Mouse (Mus musculus): ENCODE measurements around the gene Timd2. TPM values are rescaled to one million over a fixed set of nuclear protein-coding genes. Genes with fewer than 3 reads are reported as not detected.
"Not testable (repeated sequence)": the region's sequence is repeated elsewhere in the genome, so short reads cannot be mapped to it uniquely, and the experiment has no call there.

The Timd2 gene
- not detected for total RNA-seq (2021)

DNA sequence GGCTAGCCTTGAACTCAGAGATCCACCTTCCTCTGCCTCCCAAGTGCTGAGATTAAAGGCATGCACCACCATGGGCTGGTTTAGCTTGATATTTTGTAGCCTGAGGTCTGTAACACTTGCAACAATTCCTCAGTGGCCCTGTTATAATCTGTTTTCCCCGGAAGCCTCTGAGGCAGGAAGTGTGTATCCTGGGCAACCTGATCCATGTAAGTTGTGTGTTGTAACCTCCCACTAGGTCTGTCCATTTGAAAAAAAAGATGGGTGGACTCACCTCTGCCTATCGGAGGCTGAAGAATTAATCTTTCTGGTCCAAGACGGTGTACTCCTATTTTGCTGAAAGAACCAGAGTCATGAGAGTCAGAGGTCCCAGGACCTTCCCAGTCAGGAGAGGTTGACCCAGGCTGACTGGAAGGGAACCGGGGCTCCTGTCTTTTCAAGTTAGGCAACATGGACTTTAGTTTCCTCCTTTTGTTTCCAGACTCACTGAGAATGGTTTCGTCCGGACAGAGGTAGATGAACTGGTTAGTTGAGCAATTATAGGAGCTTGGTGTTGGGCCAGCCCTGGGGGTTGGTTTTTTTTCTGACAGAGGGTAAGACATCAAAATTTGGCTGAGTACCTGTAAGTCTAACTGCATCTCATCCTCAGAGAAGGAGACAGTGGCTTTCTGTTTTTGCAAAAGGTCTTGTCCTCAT, at the start of gene Timd2:
Timd2 (minus strand) TSS at position 398 of the 693 bp plus-strand sequence.
- DNase-seq (ENCODE audit: extremely low spot score in 1 of 2, low spot score in 1 of 2) = no peak

DNA sequence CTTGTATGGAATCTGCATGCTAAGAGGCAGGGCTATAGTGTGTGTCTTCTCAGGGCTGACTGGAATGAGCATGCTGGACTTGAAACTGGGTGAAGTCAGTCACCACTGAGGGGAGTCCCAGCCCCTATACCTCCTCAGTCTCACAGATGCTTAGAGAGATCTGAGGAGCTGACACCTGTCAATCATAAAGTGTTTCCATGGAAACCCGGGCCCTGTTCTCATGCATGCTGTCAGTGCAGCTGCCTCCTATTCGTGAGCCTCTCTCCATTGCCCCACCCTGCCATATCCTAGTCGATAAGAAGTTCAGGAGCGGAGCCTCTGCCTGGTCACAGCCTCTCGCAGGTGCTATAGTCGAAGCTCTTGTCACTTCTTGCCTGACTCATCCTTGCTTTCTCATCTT, 48.9 kb upstream of the Timd2 start:
- DNase-seq (ENCODE audit: extremely low spot score in 1 of 2, low spot score in 1 of 2) = not testable (repeated sequence)

DNA sequence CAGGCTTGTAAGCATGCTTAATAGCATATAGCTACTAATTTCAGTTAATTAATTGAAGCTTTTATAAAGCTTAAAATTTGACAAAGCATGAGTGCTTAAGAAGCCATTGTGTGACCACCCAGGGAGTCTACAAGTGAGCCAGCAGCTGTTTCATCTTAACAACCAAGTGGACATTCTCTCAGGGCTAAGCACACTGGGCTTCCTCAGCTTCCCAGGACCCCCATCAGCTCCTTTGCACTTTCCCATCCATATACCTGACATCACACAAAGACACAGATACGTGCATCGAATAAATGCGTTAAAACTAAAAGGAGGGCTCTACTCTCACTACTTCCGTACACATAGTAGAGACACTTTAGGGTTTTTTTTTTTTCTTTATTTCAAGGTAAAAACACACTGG, 47.8 kb upstream of the Timd2 start:
- DNase-seq (ENCODE audit: extremely low spot score in 1 of 2, low spot score in 1 of 2) = no peak

DNA sequence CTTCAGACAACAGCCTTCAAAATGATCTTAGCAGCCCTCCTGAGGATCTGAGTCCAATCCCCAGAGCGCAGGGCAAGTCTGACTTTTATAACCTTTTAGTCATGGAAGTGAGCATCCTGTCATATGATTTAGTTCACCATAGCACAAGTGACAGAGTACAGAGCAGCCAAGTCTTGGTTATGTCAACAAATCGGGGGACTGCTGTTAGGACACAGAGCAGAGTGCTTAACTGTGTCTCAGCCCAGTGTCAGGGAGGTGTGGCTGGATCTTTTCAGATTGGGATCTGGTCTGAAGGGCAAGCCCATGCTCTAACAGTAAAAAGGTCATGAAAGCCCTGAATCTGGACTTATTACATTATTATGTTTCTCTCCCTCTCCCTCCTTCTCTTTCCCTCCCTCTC, 46.8 kb upstream of the Timd2 start:
- no peak for DNase-seq (ENCODE audit: extremely low spot score in 1 of 2, low spot score in 1 of 2)

DNA sequence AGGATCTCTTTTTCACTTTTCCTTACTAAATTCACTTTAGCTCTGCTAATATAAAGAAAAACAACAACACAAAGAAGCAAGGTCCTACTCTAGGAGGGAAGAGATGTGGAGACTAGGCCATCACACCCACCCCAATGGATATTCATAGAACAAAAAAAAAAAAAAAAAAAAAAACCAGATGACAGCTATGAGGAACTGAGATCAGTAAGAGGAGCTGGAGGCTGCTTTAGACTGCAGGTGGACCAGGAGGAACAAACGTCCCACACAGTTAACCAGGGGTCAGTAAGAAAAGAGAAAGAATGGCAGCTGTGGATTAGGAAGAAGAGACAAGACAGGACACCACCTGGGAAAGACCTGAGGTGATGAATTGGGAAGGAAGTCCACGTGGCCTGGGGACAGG, 41.1 kb upstream of the Timd2 start:
- DNase-seq (ENCODE audit: extremely low spot score in 1 of 2, low spot score in 1 of 2) = no peak

DNA sequence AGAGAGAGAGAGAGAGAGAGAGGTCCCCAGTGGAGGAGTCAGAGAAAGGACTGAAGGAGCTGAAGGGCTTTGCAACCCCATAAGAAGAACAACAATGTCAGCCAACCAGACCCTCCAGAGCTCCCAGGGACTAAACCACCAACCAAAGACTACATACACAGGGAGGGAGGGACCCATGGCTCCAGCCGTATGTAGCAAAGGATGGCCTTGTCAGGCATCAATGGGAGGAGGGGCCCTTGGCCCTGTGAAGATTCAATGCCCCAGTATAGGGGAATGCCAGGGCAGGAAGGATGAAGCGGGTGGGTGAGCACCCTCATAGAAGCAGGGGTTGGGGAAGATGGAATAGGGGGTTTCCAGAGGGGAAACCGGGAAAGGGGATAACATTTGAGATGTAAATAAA, 34.9 kb upstream of the Timd2 start:
- DNase-seq (ENCODE audit: extremely low spot score in 1 of 2, low spot score in 1 of 2) = no peak

DNA sequence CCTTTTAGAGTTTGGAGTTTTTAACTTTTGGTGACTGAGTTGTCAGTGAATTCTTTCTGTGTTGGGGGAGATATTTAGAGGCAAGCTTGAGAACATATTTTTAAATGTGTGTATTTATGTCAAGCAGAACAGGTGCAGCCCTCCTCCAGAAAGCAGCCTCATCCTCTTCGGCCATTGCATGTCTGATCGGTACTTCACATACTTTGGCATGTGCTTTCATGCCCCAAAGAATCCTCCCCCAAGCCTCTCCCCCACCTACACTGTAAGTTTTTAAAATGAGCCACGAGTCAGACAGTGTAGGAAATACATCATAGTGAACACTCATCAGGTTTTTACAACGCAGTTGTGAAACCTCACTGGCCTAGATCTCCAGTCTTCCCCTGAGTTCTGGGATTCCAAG, 34.0 kb upstream of the Timd2 start:
- DNase-seq (ENCODE audit: extremely low spot score in 1 of 2, low spot score in 1 of 2) = no peak

DNA sequence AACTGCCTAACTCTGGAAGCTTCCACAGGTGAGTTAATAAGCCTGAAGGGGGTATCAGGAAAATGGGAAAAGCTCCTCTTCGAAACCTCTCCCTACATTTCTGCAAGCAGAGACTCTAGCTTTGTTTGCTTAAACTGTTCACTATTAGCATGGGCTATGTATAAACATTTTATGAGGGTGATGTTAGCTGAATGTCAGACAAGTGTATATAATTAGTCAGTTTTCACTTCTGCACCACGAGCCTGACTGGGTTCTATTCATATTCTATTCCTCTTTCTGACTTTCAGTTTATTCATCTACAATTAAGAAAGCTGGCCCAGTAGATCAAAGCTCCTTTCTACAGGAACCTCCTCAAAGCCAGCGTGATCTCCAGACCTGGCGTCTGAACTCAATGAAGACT, 32.6 kb upstream of the Timd2 start:
- no peak for DNase-seq (ENCODE audit: extremely low spot score in 1 of 2, low spot score in 1 of 2)

DNA sequence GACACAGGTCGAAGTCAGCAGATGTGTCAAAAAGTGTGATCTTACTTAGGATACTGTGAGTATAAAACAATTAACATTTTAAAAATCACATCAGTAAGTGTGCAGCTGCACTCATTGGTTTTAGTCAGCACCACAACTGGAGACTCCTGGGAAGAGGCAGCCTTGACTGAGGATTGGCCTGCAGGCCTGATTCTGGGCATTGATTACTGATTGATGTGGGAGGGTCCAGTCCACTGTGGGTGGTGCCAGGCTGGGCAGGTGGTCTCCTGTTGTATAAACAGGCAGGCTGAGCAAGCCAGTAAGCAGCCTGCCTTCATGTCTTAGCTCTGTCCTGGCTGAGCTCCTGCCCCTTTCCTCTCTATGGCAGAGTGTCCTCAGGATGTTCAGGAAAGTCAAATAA, 28.2 kb upstream of the Timd2 start, which contains the start of gene Havcr1:
Havcr1 (plus strand) TSS at position 5 of the 400 bp plus-strand sequence.
- DNase-seq (ENCODE audit: extremely low spot score in 1 of 2, low spot score in 1 of 2) = not testable (repeated sequence)

DNA sequence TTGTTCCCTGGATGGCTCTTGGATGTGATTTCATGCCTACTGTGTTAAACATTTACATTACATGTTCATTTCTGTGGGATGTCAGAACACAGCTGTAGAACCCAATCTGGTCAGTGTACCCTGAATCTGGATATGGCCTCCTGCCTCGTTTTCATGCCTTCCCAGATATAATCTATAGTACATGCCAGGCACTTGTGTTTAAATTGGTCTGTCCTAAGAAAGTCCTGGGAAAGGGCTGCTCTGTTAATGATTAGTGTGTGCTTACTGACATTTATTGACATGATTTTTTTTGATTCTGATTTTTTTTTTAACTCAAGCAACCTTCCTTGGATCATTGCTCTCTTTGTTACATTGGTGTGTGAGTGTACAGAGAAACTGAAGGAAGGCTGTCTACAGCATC, 27.8 kb upstream of the Timd2 start:
- no peak for DNase-seq (ENCODE audit: extremely low spot score in 1 of 2, low spot score in 1 of 2)

DNA sequence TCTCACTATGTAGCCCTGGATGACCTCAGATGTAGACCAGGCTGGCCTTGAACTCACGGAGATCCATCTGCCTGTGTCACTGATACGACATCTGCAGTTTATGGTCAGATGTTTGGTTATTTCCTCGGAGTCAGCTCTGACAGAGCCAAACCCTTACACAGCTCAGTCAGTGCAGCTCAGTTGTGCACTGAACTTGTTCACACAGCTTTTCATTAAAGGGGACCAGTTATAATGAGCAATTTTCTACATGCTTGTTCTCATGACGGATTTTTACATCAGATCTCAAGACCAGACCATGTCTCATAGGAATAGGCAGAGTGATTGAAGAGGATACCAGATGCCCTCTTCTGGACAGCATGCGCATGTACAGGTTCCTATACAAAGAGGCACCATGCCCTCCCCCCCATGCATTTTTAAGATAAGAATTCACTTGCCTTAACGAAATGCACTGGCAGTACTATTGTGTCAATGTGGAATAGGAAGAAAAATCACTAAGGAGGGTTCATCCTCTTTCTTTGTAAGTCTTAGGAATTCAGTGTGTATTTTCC, 26.5 kb upstream of the Timd2 start:
- no peak for DNase-seq (ENCODE audit: extremely low spot score in 1 of 2, low spot score in 1 of 2)

DNA sequence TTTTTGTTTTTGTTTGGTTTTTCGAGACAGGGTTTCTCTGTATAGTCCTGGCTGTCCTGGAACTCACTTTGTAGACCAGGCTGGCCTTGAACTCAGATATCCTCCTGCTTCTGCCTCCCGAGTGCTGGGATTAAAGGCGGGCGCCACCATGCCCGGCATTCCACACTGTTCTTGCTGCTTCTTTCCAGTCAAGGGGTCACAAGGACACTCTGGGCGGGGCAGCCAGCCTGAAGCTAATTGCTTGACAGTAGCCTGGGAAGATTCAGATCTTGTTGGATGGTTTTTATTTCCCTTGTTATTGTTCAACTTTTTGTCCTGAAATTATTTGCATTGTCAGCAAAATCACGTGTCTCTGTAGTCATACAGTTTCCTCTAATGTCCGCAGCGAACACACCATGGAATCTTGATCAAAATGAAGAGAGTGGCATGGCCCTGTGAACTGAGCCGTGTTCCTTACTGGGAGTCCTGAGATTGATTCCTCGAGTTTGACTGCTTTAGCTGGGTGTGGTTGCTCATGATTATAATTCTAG, 24.7 kb upstream of the Timd2 start:
- DNase-seq (ENCODE audit: extremely low spot score in 1 of 2, low spot score in 1 of 2) = no peak

DNA sequence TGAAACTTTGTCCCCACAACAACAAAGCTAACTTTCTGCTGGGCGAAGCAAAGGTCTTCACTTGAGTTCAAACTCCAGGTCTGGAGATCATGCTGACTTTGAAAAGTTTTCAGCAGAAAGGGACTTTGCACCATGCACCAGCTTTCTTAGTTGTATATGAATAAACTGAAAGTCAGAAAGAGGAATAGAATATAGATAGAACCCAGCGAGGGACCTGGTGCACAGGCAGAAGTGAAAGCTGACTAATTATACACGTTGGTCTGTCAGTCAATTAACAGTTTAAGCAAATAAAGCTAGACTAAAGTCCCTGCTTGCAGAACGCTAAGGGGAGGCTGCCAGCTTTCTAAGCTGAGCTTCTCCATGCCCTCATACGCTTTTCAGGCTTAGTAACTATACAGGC, 8.0 kb downstream of the Timd2 start:
- no peak for DNase-seq (ENCODE audit: extremely low spot score in 1 of 2, low spot score in 1 of 2)

DNA sequence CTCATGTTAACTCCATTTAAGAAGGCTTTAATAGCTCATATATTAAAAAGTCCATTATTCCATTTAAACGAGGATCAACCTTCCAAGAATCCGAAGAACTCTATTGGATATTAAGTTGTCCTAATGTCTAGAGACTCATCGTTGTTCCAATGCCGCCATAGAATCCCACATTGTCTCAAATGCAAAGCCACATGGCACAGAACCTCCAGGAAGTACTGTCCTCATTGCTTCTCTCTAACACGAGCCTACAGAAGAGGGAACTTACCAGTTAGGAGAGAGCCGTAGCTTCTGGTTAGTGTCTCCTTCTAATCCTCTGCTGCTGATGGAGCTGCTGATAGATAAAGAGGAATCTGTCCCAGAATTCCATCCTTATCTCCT, 8.6 kb downstream of the Timd2 start:
- DNase-seq (ENCODE audit: extremely low spot score in 1 of 2, low spot score in 1 of 2) = no peak

DNA sequence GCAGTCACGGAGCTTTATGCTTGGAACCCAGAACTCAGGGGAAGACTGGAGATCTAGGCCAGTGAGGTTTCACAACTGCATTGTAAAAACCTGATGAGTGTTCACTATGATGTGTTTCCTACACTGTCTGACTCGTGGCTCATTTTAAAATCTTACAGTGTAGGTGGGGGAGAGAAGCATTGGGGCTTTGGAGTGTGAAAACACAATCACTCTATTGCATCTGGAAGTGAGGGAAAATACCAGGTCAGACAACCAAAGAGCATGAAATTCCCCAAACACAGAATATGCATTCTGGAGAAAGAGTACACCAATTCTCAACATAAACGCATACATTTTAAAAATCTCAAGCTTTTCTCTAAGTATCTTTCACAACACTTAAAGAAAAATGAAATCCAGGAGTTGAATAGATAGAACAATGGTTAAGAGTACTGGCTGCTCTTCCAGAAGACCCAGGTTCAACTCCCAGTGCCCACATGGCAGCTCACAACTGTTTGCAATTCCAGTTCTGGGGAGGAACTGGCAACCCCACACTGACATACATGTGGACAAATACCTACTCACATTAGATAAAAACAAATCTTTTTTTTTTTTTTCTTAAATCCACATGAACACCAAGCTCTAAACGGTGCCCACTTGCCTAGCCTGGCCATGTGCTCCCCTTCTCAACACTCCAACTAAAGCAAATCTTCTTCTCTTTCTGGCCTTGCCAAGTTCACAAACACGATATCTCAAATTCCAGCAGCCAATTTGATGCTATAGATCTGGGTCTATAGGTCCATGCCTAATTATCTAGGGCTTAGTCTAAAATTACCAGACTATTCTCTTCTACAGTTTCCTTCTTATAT, 9.2 kb downstream of the Timd2 start:
- no peak for DNase-seq (ENCODE audit: extremely low spot score in 1 of 2, low spot score in 1 of 2)

DNA sequence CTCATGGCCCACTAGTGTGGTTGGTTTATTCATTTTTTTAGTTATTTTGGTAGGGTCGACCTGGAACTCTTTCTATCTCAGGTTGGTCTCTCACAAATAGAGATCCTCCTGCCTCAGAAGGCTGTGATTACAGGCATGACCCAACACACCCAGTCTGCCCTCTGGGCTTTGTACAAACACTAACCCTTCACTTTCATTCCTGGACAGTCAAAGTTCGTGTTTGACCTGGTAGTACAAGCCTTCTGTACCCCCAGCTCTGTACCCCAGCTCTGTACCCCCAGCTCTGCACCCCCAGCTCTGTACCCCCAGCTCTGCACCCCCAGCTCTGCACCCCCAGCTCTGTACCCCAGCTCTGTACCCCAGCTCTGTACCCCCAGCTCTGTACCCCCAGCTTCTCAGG, 11.0 kb downstream of the Timd2 start:
- not testable (repeated sequence) for DNase-seq (ENCODE audit: extremely low spot score in 1 of 2, low spot score in 1 of 2)

DNA sequence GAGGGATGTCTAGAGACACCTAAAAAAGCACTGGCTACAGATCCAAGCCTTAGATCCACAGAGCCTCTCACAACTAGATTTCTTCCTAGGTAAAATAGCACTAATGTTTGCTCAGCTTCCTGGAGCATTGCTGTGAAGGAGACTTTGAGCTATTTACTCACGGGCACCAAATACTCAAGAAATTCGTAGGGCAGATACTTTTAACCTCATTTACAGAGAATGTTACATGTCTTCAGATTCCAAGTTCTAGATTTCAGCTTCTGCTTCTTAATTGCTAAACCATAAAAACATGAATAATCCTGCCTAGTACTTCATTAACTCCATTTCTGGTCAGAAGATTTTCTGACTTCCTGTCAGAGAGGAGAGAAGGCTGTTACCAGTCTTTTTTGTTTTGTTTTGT, 16.7 kb downstream of the Timd2 start:
- DNase-seq (ENCODE audit: extremely low spot score in 1 of 2, low spot score in 1 of 2) = no peak

DNA sequence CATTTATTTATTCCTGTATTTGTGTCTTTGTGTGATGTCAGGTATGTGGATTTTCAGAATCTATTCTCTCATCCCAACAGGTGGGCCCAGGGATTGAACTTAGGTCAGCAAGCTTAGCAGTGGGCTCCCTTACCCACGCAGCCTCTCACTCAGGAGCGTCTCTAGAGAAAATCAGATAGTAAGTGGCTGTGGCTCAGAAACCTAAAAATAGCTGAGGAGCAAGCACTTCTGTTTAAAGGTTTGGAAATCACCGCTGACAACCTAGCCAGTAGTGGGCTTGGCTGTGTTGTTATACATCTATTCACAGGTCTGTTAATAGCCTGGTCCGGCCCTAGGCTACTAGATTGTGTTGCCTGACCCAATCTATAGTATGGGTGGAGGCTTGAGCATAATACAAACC, 23.1 kb downstream of the Timd2 start:
- no peak for DNase-seq (ENCODE audit: extremely low spot score in 1 of 2, low spot score in 1 of 2)

DNA sequence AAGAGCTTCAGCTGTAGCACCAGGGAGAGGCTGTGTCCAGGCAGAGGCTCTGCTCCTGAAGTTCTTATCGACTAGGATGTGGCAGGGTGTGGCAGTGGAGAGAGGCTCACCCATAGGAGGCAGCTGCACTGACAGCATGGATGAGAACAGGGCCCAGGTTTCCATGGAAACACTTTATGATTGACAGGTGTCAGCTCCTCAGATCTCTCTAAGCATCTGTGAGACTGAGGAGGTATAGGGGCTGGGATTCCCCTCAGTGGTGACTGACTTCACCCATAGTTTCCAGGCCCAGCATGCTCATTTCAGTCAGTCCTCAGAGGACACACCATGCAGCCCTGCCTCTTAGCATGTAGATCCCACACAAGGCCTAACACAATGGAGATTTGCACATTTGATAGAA, 24.0 kb downstream of the Timd2 start:
- DNase-seq (ENCODE audit: extremely low spot score in 1 of 2, low spot score in 1 of 2) = no peak

DNA sequence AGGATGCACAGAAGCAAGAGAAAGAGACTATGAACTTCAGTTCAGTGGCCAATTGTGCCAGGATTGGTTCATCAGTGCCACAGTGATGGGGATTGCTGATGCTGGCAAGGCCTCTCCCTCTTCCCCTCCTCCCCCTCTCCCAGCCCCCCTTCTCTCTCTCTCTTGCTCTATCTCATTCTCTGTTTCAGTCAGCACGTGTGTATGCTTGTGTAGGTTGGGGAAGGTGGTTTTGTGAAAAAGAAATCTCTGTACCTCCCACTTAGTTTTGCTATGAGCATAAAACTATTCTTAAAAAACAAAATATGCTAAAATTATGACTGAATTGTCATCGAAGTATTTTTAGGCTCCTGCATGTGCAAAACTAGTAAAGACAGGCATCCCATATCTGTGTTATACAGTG, 38.9 kb downstream of the Timd2 start:
- DNase-seq (ENCODE audit: extremely low spot score in 1 of 2, low spot score in 1 of 2) = no peak

DNA sequence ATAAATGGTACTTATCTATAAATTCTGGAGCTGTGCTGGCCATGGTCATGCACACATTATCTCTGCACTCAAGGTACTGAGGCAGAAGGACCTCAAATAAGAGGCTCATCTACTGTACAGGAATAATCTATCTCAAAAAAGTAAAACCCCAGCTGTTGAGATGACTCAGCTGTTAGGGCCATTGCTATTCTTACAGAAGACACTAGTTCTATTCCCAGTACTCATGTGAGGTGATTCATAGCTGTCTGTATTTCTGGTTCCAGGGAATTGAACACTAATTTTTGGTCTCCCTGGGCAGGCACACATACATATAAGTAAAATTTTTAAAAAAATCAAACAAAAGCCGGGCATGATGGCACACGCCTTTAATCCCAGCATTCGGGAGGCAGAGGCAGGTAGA, 39.8 kb downstream of the Timd2 start:
- no peak for DNase-seq (ENCODE audit: extremely low spot score in 1 of 2, low spot score in 1 of 2)

Measured in layer of hippocampus, postnatal 25 days (tissue).